In genomic region chr15:97060973-97061372, GRCm38 (mm10) we compare ENCODE assay signal across 20 mouse cellular contexts. TPM values are rescaled to one million over a fixed set of nuclear protein-coding genes. Genes with fewer than 3 reads are reported as not detected.
"Had no signal": no experiment of that assay in that cellular context is flagged by ENCODE, and none has a peak within 500 bp of the region (broad histone marks: within the 10 kb centered on the region; RNA-seq: fewer than 3 reads in every experiment).

No protein-coding gene starts in this region.

- H3K4me2 ChIP-seq: lung, embryonic 14.5 days; midbrain, embryonic 13.5 days; midbrain, embryonic 15.5 days; neural tube, embryonic 13.5 days; neural tube, embryonic 15.5 days; stomach, embryonic 15.5 days had no signal

- H3K9ac ChIP-seq: liver, embryonic 14.5 days; lung, embryonic 14.5 days; midbrain, embryonic 13.5 days; midbrain, embryonic 15.5 days; neural tube, embryonic 13.5 days; neural tube, embryonic 15.5 days; stomach, embryonic 15.5 days had no signal

- ATAC-seq: midbrain, embryonic 13.5 days; midbrain, embryonic 15.5 days had no signal

- H3K4me3 ChIP-seq: midbrain, embryonic 10.5 days; midbrain, embryonic 13.5 days; midbrain, embryonic 15.5 days; myocyte; neural tube, embryonic 13.5 days; neural tube, embryonic 15.5 days; stomach, embryonic 15.5 days had no signal

- H3K27ac ChIP-seq: liver, embryonic 14.5 days; midbrain, embryonic 10.5 days; midbrain, embryonic 13.5 days; midbrain, embryonic 15.5 days; neural tube, embryonic 13.5 days; neural tube, embryonic 15.5 days; stomach, embryonic 15.5 days; stomach, postnatal 0 days had no signal

- DNase-seq: lung, adult 18-20 months; lung, embryonic 14.5 days; lung, postnatal 10 days; lung, postnatal 4 days; retina, postnatal 1 day; right cerebral cortex, postnatal 14 days; thymus, adult 2 months; thymus, postnatal 25 days; thymus, postnatal 4 days had no signal

- H3K27me3 ChIP-seq: midbrain, embryonic 13.5 days; midbrain, embryonic 15.5 days; neural tube, embryonic 15.5 days; stomach, embryonic 15.5 days had no signal

- H3K9me3 ChIP-seq: midbrain, embryonic 10.5 days; midbrain, embryonic 13.5 days; midbrain, embryonic 15.5 days; neural tube, embryonic 13.5 days; neural tube, embryonic 15.5 days; stomach, embryonic 15.5 days had no signal

- H3K4me1 ChIP-seq: midbrain, embryonic 10.5 days; midbrain, embryonic 13.5 days; midbrain, embryonic 15.5 days; neural tube, embryonic 13.5 days; neural tube, embryonic 15.5 days had no signal

- H3K36me3 ChIP-seq: midbrain, embryonic 10.5 days; midbrain, embryonic 13.5 days; midbrain, embryonic 15.5 days; neural tube, embryonic 13.5 days; neural tube, embryonic 15.5 days; stomach, embryonic 15.5 days had no signal

RNA-seq across cellular contexts. Expression of gene Slc38a4, which starts 5.2 kb away (rescaled TPM):
- total RNA-seq: megakaryocyte, adult 5-6 weeks; megakaryocyte-erythroid progenitor cell, adult 5-6 weeks had no signal
